Mouse (Mus musculus) cerebellum, adult 18-20 months (tissue): ENCODE measurements around the gene Ndfip2.

Source experiments
- DNase-seq, 2 experiments: peaks; one replicate each; pipeline ENCODE4 v3.0.0; 2021

The Ndfip2 gene

GRCm38 (mm10) chr14:105287972-105288371, 29.6 kb downstream of the Ndfip2 start:
- DNase-seq = no peak

GRCm38 (mm10) chr14:105288529-105288928, 30.2 kb downstream of the Ndfip2 start:
- no peak for DNase-seq

- no peak for DNase-seq
These were observed 33.8 kb downstream of the Ndfip2 start for GRCm38 (mm10) chr14:105292139-105292538.

DNA sequence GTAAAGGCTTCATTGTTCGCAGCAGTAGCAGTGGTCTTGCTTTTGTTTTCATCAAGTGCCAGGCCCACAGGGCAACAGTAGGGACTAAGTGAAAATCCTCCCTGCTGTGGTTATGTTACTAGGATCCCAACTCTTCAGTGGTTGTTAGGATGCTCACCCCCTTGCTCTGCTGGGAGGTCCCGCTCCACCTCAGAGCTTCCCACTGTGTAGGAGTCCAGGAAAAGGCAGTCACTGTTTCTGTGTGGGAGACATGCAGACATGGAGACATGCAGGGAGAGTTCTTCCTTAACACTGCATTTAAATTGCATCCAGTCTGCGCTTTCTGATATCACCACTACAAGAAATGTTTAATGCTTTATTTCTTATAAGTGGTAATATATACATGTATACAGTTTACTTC, 35.4 kb downstream of the Ndfip2 start:
- DNase-seq = no peak

GRCm38 (mm10) chr14:105295820-105296582, 37.6 kb downstream of the Ndfip2 start:
- DNase-seq = no peak

DNA sequence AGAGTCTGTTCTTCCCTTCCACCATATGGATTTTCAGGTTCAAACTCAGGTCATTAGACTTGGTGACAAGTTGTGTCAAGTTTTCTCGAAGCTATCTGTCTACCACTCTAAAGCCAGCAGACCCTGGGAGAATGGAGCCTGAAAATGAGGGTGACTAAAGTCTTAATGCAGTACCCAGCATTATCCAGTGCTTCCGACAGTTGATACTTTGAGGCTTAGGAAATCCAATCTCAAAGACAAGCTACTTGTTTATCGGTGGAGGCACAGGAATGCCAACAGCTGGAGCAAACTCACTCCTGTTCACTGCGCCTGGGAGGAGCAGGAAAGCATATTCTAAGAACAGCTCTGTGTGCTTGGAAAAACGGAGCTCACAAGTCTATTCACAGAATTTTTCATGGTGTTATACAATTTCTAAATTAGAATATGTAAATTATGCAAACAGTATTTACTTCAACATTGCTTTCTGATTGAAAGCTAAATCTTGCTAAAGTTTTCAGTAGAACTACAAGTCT, 41.4 kb downstream of the Ndfip2 start:
- DNase-seq = no peak

GRCm38 (mm10) chr14:105300551-105300950, 42.2 kb downstream of the Ndfip2 start:
- no peak for DNase-seq

DNA sequence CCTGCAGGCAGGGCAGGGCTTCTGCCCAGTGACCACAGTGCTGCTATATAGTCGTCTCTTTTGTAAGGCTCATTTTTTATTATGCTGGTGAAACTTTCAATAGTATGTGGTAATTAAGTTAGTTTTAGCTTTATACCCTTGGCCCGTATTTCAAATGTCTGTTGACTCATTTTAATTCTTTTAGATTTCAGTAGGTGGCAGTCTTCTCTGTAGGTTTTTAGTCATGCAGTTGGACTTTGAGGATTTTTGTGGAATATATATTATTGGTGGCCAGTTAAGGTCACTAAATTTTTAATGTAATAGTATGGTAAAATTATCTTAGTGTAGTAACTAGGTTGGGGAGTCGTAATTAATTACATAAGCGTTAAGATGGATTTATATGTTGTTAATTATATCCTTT, 44.3 kb downstream of the Ndfip2 start:
- DNase-seq = no peak

- DNase-seq = no peak
These were observed 49.3 kb downstream of the Ndfip2 start for GRCm38 (mm10) chr14:105307716-105308115.

GRCm38 (mm10) chr14:105312366-105312765, 54.0 kb downstream of the Ndfip2 start:
- DNase-seq = no peak

DNA sequence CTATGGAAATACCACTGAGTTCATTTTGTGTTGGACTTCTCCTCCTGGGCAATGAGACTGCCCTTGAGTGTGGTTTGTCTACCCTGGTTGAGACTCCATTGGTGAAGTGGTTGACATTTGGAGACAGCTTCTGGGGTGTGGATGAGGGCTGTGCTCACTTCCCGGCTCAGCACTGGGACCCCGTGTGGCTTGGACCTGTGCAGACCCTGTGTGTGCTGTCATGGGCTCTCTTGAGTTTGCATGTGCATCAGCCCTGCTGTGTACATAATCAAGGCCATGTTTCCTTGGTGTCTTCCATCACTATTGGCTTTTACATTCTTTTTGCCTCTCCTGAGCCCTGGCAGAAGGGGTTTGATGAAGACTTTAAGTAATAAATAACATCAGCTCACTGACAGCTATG, 54.6 kb downstream of the Ndfip2 start:
- no peak for DNase-seq

DNA sequence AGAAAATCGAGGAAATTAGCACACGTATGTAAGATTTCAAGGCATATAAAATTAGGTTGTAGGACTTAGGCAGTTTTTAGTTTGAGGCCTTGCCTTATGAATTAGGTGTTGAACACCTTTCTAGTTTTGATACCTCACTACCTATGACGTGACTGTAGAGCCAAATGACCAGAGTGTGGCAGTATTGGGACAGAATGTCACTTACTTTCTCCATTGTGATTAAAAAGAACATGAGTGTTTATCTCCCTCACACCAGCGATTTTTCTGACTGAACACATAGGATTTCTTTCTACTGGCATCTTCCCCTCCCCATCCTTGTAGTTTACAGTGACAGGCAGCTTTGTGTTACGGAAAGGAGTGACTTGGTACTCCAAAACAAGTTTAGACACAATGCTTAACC, 55.5 kb downstream of the Ndfip2 start:
- DNase-seq = peak in 1 of 2 experiments; percentile 51

DNA sequence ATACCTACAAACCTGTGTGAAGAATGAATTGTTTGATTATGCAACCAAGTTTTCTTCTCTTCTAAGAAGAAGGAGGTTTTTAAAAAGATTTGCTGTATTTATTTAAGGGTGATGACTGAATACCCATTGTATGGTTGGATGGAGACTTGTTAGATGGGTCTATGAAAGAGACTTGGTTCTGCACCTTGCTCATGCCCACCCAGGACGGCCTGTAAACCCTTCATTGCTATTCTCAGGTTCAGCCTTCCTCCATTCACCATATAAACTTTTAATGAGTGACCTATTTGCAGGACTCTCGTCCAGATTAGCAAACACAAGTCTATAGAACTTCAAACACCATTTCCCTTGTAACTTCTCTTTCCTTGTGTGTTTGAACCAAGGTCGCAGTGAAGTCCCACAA, 63.3 kb downstream of the Ndfip2 start:
- no peak for DNase-seq

DNA sequence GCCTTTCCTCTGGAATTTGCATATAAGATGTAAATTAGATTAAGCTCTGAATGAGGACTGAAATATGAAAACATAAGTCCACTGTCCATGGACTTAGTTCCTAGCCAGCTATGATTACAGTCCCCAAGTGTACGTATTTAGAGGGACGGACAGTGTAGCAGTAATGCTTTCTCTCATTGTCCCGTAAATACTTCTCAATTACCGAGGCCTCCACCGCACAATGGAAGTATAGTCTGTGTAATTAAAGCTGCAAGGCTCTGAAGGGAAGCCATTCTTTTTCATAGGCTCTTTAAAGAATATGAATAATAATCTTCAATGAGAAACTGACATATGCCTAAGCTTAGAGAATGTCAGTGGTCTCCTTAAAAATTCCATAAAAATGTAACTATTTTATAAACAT, 64.5 kb downstream of the Ndfip2 start:
- DNase-seq = no peak

DNA sequence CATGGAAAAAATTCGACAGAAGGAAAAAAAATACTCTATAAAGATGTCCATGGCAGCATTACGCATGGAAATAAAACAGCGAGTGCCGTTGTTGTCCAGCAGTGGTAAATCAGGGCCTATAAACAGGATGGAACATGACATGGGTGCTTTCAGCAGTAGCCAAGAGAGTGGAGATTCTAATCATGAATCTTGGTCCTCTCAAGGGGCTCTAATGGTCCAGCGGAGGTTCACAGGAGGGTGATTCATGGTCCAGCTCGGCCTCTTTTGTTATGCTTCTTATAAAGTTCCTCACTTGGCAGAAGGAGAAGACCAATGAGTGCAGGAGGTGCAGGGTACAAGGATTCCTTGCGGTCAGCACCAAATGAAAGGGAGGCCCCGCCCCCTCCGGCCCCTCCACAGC, 65.1 kb downstream of the Ndfip2 start:
- DNase-seq = no peak

GRCm38 (mm10) chr14:105328397-105329302, 70.3 kb downstream of the Ndfip2 start:
- DNase-seq = peak; percentile 69 to 76

GRCm38 (mm10) chr14:105333475-105334094, 75.2 kb downstream of the Ndfip2 start:
- peak; percentile 69 to 77 for DNase-seq

DNA sequence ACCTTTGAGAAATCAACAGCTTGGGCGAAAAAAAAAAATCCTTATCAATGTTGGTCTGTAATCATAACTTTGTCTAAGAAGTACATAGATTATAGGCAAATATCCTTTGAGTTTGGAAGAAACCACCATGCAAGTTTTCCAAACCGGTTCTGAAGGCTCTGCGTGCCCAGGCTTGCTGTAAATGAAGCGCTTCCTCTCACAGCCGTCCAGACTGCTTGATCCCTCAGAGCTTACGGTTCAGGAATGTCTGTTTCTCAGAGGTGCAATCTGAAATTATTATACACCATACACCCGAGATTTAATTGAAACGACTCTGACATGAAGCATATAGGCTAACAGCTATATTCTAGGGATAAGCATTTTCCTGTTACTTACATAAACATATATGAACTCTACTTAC, 83.4 kb downstream of the Ndfip2 start:
- no peak for DNase-seq

GRCm38 (mm10) chr14:105354121-105354520, 95.7 kb downstream of the Ndfip2 start:
- no peak for DNase-seq
